Mouse (Mus musculus) spleen, adult 12 weeks (tissue): Measurements from ENCODE around the gene Fat3.

Experiments
- DNase-seq: peaks from one replicate; pipeline ENCODE4 v3.0.0; 2022; ENCODE audit warnings: low spot score

Gene Fat3

DNA sequence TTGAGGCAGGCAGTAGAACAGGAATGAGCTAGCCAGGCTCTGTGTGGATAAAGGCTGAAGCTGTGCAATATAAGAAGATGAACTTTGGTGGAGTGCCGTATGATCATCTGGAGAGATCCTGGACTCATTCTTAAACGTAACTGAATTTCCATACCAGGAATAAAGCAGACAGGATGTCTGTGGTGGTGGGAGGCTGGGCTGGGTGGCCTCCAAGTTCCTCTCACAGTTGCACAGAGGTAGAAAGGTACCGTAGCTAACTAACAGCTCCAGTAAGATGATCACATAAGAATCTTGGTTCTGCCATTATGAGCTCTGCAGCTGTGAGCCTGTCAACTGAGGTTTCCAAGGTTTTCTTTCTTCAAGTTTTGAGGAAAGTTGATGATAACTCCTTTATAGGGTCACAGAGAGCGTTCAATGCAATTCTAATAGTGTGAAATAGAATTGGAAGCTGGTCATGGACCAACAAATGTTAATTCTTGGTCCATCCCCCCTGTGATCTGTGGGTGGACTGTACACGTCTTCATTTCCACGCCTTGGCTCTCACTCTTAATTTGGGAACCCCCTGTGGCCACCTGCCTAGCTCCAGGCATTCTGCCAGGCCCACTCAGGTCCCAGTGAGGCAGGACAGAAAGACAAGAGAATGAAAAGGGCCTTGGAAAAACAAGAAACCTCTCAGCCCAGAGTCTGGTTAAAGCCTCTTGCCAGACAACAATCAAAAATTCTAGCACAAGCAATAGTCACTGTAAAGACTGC, 547.3 kb downstream of the Fat3 start:
- no peak for DNase-seq

GRCm38 (mm10) chr9:15948086-15948485, 553.0 kb downstream of the Fat3 start:
- DNase-seq = no peak

GRCm38 (mm10) chr9:15944182-15944581, 556.9 kb downstream of the Fat3 start:
- no peak for DNase-seq

DNA sequence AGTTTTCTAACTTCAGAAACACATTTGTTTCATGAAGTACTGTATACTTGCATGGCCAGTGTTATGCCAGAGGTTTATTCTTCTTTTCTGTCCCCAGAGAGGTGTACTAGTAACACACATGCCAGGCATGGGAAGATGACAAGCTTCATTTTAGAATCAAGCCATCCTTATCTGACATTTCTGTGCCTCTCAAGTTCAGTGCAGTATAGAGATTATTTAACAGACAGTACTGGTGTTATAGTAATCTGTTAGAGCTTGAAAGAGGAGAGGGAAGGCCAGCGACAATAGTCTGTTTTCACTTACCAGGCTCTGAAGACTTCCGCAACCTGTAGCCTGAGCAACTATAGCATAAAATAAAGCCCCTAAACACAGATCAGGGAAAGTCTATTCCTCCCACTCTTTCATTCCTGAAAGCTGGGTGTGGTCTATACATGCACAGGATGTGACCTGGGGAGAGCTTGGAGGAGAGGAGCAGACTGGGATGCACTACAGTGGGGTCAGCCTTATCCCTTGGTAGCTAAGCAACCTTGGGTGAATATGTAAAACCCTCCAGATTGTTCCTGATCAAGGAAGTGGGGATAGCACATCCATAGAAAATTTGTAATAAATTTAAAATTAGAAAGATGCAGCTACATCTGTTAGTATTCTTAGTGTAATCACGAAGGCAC, 557.5 kb downstream of the Fat3 start:
- DNase-seq = no peak

DNA sequence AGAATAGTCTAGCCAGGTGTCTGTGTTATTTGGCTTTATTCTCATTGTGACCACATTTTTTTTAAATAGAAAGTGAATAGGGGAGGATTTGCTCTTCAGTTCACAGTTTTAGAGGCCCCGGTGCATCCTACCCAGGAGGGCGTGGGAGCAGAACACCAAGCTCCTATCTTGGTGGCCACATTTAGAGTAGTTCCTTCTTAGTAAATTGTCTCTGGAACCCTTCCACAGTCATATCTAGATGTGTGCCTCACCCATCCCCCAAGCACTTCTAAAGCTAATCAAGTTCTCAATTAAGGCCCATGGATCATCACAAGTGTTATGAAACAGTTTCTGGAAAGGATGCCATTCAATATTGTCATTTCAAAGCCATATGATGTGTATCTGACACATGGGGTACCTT, 559.3 kb downstream of the Fat3 start:
- DNase-seq = no peak

DNA sequence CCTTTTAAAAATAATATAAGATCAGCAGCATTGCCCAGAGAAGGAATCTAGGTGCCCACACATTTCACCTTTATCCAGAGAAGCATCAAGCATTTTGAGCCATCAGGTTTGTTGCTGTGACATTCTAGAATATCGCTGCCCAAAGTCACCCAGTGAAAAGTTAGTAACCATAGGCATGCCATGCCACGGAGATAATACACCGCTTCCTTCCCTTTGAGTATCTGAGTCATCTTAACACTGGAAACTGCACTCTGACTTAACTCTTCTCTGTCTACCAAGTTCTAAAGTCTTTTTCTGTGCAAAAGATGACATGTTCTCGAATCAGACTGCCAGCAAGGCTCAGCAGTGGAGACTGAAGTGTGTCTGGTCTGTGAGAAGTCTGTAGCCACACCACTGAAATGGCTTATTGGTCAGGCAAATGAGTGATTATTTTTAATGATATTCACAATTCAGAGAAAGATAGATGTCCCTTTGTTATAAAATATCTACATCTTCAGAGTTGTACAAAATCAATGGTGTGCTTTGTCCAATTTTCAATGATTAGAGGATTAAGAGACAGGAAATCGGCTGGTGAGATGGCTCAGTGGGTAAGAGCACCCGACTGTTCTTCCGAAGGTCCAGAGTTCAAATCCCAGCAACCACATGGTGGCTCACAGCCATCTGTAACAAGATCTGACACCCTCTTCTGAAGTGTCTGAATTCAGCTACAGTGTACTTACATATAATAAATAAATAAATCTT, 560.0 kb downstream of the Fat3 start:
- DNase-seq = no peak

- no peak for DNase-seq
Observed at GRCm38 (mm10) chr9:15939594-15939993, 561.5 kb downstream of the Fat3 start.

DNA sequence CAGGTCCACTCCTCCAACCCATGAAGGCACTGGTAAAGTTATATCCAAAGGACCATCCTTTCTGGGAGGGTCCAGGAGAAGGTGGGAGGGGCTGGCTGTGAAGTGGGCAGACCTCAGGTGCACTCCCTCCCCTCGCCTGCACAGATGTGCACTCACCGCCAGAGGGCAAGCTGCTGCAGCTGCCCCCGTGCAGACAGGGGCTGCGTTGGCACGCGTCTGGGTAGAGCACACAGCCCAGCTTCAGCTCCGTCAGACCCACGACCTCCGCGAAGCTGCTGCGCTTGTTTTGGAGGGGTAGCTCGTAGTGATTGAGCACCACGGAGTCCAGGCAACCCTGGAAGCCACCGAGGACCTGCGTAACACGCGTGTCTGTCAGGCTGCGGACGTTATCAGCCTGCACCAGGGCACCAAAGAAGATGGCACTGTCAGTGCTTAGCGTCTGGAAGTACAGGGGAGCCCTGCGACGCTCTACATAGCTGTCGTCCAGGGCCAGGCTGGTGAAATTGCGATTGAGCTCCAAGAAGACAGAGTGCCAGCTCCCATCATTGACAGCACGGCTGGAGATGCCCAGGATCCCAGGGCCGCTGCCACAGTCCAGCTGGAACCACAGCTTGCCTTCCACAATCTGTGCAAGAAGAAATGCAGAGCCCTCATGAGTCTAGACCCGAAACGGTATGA, 563.1 kb downstream of the Fat3 start:
- DNase-seq = no peak

DNA sequence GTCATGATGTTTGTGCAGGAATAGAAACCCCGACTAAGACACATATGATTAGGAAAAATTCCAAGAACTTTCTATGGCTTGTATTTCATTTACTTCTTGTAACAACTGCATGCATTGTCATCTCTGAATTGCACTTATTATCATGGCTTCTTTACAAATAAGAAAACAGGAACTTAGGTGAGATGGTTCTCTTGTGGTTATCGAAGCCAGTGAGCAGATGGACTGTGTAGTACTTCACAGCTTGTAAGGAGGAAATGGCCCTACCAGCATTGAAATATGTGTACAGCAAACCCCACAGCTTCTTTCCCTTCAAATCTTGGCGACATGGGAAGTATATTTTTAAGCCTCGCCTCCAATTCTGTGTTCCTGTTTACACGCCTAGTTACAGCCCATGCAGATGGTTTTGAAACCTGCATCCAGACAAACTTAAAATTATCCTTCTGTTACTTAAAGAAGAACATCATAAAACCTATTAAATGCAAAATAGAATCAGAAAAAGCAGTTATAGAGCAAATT, 570.1 kb downstream of the Fat3 start:
- DNase-seq = no peak

GRCm38 (mm10) chr9:15928331-15928730, 572.8 kb downstream of the Fat3 start:
- no peak for DNase-seq

- DNase-seq = no peak
Observed at GRCm38 (mm10) chr9:15927378-15928083, 573.6 kb downstream of the Fat3 start.

GRCm38 (mm10) chr9:15925237-15925636, 575.8 kb downstream of the Fat3 start:
- no peak for DNase-seq

DNA sequence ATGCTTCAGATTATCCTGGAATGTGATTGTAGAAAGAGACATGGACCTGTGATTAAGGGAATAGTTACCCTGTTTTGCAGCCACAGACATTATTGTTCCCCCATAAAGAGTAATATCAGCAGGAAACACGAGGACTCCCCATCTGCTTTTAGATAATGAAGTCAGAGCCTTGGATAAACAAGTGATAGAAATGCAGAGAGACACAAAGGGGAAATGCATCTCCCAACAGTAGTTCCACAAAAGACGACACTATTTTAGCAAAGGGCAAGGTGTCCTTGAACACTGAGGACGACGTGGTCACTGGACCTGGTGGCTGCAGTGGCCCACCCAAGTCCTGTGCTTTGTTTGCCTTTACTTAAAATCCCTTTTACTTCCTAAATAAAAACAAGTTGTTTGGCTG, 580.8 kb downstream of the Fat3 start:
- DNase-seq = no peak

GRCm38 (mm10) chr9:15919373-15920005, 581.6 kb downstream of the Fat3 start:
- DNase-seq = no peak

- no peak for DNase-seq
Observed at GRCm38 (mm10) chr9:15916600-15916999, 584.5 kb downstream of the Fat3 start.

- no peak for DNase-seq
Observed at GRCm38 (mm10) chr9:15912735-15913134, 588.4 kb downstream of the Fat3 start.

DNA sequence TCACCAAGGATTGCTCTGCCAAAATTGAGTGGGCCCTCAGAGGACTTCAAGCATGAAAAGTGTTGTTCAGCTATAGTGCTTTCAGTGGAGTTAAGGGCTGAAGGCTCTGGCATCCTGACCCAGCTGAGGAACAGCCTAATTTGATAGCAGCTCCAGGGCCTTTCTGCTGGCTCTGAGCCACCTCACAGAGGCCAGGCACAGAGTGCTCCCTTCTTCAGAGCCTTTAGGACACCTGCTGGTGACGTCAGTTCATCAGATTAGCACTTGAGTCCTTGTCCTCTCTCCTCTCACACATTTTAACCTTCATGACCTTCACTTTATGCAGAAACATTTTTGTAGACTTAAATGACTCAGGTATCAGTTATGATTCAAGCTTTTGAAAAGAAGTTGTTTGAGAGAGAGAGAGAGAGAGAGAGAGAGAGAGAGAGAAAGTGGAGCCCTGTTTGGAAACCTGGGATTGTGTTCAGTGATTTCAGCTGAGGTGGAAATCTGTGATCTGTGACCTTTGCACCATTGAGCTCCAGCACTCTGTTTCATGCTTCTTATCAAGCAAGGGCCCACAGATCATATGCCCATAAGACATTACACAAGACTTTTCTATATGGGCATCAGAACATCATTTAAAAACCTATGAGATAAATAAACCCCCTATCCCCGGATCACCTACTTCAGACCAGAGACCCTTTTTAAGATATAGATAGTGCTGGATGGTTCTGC, 591.5 kb downstream of the Fat3 start:
- DNase-seq = no peak

DNA sequence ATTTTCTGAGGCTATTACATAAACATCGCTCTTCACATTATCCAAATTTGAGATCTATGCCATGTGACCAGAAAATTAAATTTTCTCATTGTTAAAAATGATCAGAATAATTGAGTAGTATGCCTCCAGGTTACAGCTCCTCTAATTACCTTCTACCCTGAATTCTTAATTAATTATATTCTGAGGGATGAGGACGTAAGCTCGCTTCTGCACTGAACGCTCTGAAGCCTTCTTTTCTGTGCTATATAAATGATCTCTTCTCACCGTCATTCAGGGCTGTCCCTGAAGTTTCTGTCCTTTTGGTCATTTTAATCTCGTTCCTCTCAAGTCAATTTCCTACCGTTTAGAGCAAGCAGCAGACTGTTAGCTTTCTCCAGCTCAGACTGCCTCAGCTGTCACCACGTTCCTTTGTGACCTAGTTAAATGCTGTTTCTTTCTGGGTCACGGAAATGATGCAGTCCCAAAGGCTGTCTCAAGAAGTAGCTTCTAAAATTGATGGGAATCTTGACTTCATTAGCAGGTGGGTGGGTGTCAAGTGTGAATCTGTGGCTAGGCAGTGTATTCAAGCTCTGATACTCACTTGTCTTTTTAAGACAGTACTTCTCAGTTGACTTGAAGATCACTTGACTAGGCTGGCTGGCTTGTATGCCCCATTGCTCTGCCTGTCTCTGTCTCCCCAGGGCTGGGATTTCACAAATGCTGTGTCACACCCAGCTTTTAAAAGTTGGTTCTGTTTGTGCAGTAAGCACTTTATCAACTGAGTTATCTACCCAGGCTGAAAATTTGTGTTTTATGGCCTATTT, 596.9 kb downstream of the Fat3 start:
- no peak for DNase-seq

DNA sequence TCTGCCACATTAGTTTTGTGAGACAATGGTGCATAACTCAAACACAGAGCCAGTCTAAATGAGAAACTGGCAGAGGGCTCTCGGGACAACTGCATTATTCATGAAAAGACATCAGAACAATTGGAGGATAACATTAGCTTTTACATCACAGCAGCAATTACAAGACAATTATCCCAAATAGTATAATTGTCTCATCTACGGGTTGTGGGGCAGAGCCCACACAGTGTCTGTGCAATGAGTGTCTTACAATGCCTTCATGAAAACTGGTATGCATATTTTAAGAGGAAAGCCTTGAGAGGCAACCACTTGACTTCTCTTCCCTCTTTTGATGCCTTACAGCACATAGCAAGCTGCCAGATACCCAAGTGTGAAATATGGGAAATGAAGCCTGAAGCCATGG, 603.0 kb downstream of the Fat3 start:
- no peak for DNase-seq

- DNase-seq = no peak
Observed at GRCm38 (mm10) chr9:15886756-15887155, 614.3 kb downstream of the Fat3 start.
